Mouse (Mus musculus) thymus, postnatal 14 days (tissue): ENCODE measurements around the gene Krtap13-1.
"Not testable (repeated sequence)": the region's sequence is repeated elsewhere in the genome, so short reads cannot be mapped to it uniquely, and the experiment has no call there.

Experiments used
- DNase-seq: peaks from one replicate; pipeline ENCODE4 v3.0.0; 2021

The Krtap13-1 gene

GRCm38 (mm10) chr16:88728812-88729275 is at the start of gene Krtap13-1:
Gene Krtap13-1 (plus strand): TSS chr16:88728862.
- no peak for DNase-seq

GRCm38 (mm10) chr16:88679099-88679498 is 49.6 kb upstream of the Krtap13-1 start:
- no peak for DNase-seq

GRCm38 (mm10) chr16:88681282-88681681 is 47.4 kb upstream of the Krtap13-1 start:
- no peak for DNase-seq

- no peak for DNase-seq
Measured at GRCm38 (mm10) chr16:88696256-88696655, 32.4 kb upstream of the Krtap13-1 start.

- peak; percentile 84 for DNase-seq
Measured at GRCm38 (mm10) chr16:88701072-88701864, 27.4 kb upstream of the Krtap13-1 start.

- no peak for DNase-seq
Measured at GRCm38 (mm10) chr16:88707496-88708012, 21.1 kb upstream of the Krtap13-1 start, which contains the start of gene 2310061N02Rik. Gene 2310061N02Rik (minus strand): TSS chr16:88707962.

- DNase-seq: no peak
Measured at GRCm38 (mm10) chr16:88710757-88711156, 17.9 kb upstream of the Krtap13-1 start.

- no peak for DNase-seq
Measured at GRCm38 (mm10) chr16:88711245-88711644, 17.4 kb upstream of the Krtap13-1 start.

- no peak for DNase-seq
Measured at GRCm38 (mm10) chr16:88716549-88716948, 12.1 kb upstream of the Krtap13-1 start.

- no peak for DNase-seq
Measured at GRCm38 (mm10) chr16:88720031-88720430, 8.6 kb upstream of the Krtap13-1 start.

- DNase-seq: no peak
Measured at GRCm38 (mm10) chr16:88735391-88735790, 6.7 kb downstream of the Krtap13-1 start.

GRCm38 (mm10) chr16:88744750-88745340 is 16.2 kb downstream of the Krtap13-1 start:
- DNase-seq: no peak

GRCm38 (mm10) chr16:88747943-88748342 is 19.3 kb downstream of the Krtap13-1 start:
- no peak for DNase-seq

- DNase-seq: not testable (repeated sequence)
Measured at GRCm38 (mm10) chr16:88751535-88751934, 22.9 kb downstream of the Krtap13-1 start, which contains the start of gene Krtap13. Gene Krtap13 (minus strand): TSS chr16:88751635.

- DNase-seq: not testable (repeated sequence)
Measured at GRCm38 (mm10) chr16:88758547-88758946, 29.9 kb downstream of the Krtap13-1 start, which contains the start of gene 2310034C09Rik. Gene 2310034C09Rik (plus strand): TSS chr16:88758847.

- no peak for DNase-seq
Measured at GRCm38 (mm10) chr16:88774106-88774505, 45.4 kb downstream of the Krtap13-1 start, which contains the start of gene 2310057N15Rik. Gene 2310057N15Rik (minus strand): TSS chr16:88774206.

- no peak for DNase-seq
Measured at GRCm38 (mm10) chr16:88777596-88777995, 48.9 kb downstream of the Krtap13-1 start, which contains the start of gene Gm5965. Gene Gm5965 (plus strand): TSS chr16:88777896.
